Mouse (Mus musculus) CD8-positive naive resting alpha-beta T cell, adult 2 months (primary cell): ENCODE measurements around the gene Bcat1.

Source experiments
- DNase-seq, 2 experiments: peaks; one replicate each; pipeline ENCODE4 v3.0.0; 2022; ENCODE audit warnings: low read depth in 2 of 2, low spot score in 2 of 2

Gene Bcat1

DNA sequence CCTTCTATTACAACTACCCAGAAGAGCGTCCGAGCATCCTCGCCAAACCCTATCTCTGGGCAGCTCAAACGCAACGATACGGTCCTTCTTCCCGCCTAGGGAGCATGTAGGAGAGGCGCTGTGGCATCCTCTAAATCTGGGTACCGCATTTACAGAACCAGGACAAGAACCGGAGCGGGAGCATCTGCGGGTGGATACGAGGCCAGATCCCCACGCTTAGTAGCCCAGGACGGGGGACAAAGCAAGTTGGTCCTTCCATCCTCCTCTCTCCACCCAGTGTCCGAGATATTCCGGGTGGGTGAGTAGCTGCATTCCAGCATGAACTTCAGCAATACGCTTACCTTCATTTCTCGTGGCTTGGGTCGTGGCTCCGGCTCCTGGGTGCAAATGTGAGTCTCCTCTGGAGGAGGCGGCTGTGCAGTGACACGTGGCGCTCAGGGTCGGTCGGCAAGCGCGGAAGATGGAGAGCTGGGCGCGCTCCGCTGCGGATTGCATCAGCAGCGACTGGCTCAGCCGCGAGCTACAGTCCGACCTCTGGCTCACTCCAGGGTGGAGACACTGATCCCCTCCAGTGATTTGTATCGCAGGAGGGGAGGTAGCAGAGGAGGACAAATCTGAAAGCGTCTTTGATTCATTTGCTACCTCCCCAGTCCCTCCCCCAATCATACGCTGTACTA, at the start of gene Bcat1:
TSS of gene Bcat1 (minus strand) at position 637 of the 677 bp plus-strand sequence.
- peak; percentile 3 to 25 for DNase-seq

DNA sequence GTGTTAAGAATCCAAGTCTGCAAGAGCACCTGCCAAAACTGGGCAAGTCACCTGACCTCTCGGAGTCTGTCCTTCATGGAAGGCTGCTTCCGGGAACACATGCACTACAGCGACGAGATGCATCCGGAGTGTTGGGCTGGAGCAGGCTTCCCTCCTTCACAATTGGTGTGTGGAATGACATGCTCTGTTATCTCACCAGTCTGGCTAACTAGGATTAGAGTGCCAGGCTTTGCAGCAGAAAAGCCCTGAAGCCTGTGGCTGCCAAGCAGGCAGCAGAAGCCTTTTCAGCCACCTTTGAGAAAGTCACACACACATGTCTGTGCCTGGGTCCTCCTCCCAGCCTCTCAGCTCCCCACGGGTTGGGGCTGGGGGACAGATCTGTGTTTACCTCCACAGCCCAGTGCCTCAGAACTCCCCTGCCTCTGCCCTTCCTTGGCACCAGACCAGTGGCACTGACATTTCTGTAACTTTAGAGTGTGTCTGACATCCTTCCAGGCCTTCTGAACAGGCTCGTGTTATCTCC, 49.7 kb upstream of the Bcat1 start:
- DNase-seq = no peak

- DNase-seq = no peak
Measured at GRCm38 (mm10) chr6:145124621-145125020, 48.6 kb upstream of the Bcat1 start.

GRCm38 (mm10) chr6:145123136-145124060, 47.4 kb upstream of the Bcat1 start:
- no peak for DNase-seq

GRCm38 (mm10) chr6:145122423-145123059, 46.6 kb upstream of the Bcat1 start:
- no peak for DNase-seq

- DNase-seq = peak; percentile 39 to 55
Measured at GRCm38 (mm10) chr6:145121590-145122420, 45.8 kb upstream of the Bcat1 start.

DNA sequence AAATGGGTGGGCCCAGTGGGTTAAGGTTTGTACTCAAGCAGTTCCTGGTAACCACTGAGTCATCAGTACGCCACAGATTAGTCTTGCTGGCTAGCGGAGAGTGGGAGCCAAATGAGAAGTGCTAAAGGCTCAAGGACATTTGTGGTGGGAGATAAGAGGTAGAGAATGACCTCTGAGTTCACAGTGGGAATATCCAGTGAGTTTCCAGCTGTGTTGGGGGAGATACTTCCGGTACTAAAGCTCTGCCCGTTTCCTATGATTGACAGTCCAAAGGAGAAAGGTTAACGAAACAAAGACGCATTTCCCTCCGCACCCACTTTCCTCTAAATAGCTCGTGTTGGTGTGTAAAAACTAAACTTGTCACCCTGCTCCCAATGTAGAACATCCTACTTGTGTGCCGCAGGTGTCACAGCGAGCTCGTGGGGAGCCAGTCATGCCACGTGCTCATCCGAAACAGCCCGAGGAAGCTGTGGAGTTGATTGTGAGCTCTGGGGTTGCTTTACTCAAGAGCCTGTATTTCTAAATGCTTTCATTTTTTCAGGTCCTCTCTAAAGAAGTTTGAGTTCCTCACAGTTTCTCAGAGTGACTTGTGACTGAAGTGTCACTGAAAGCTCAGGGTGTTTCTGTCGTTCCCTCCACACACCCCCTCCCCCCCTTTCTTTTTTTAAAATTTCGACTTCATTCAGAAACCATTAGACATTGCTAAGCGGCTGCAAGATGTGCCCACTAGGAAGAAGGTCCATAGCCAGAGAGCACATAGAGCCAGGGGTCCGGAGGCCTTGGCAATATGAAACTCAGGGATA, 45.0 kb upstream of the Bcat1 start:
- DNase-seq = peak; percentile 40 to 53

- no peak for DNase-seq
Measured at GRCm38 (mm10) chr6:145120086-145120485, 44.1 kb upstream of the Bcat1 start.

- no peak for DNase-seq
Measured at GRCm38 (mm10) chr6:145116098-145116672, 40.2 kb upstream of the Bcat1 start.

- peak; percentile 10 to 36 for DNase-seq
Measured at GRCm38 (mm10) chr6:145115476-145116097, 39.6 kb upstream of the Bcat1 start, which contains the start of gene Lrmp. TSS of gene Lrmp (plus strand) at chr6:145115653.

- DNase-seq = no peak
Measured at GRCm38 (mm10) chr6:145114561-145114960, 38.6 kb upstream of the Bcat1 start.

GRCm38 (mm10) chr6:145112865-145113264, 36.9 kb upstream of the Bcat1 start:
- no peak for DNase-seq

DNA sequence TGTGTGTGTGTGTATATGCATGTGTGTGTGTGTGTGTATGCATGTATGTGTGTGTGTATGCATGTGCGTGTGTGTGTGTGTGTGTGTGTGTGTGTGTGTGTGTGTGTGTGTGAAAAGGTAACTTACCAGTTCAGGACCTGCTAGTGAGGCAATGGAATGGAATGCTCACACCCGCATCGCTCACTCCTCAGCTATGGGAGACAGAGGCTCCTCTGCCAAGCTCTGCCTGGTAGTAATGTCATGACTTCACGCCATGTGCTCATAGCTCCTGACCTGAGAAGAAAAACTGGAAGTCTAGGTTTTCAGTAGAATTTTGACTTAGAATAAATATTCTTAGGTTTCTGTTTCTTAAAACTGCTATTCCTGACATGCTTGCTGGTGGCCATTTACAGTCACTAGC, 34.8 kb upstream of the Bcat1 start:
- DNase-seq = no peak

GRCm38 (mm10) chr6:145106163-145106842, 30.3 kb upstream of the Bcat1 start:
- DNase-seq = no peak

DNA sequence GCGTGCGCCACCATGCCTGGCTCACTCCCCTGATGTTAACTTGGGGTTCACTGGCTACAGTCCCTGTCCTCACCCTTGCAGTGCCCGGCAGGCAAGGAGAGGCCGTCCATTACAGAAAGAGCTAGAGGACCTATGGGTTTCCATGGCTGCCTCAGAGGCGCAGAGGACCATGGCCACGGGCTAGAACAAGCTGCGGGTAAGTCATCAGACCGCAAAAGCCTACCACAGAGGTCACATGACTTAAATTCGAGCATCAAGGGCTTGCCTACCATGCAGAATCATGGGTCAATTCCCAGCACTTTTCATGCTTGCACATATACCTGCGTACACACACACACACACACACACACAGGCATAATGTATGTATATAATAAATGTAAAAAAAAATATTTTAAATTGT, 29.5 kb upstream of the Bcat1 start:
- no peak for DNase-seq

- no peak for DNase-seq
Measured at GRCm38 (mm10) chr6:145104241-145104939, 28.4 kb upstream of the Bcat1 start.

DNA sequence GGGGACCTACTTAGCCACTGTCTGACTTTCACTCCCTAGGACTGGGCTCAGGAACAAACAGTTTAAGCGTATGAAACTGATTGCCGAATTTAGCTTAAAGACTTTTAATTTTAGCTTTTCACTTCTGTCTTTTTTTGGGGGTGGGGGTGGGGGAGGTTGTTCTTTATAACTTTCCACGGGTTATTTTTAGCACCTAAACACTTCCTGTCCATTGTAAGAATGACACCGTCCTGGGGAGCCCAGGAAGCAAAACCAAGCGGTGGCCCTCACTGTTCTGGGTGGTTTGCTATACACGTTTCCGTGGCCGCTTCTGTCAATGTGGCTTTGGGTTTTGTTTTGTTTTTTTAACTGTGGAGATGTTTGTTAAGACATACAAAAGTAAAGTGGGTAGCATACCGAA, 24.9 kb upstream of the Bcat1 start:
- DNase-seq = no peak

DNA sequence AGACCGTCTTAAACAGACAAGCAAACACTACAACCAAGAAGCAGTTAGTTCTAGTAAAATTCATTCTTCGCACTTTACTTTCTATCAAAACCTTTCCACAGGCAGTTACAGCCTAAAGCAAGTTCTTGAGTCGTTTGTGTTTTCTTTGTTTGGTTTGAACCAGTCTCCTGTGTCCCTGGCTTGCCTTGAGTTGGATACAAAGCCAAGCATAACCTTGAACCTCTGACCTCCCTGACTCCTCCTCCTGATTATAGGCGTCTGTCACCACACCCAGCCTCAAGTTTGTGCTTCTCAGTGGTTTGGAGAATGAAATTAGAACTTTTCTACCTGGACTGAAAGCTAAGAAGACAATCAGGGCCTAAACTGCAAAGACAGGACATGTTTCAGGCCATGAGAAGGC, 18.4 kb upstream of the Bcat1 start:
- no peak for DNase-seq
